Mouse (Mus musculus) megakaryocyte, embryonic 14.5 days (primary cell): ENCODE data around the gene Slc4a11.

Experiments
- FLI1 ChIP-seq: IDR thresholded peaks from 2 replicates; pipeline ENCODE4 v1.6.1; 2012; ENCODE audit warnings: low read length, inconsistent platforms, mixed read lengths
- GATA1 ChIP-seq: IDR thresholded peaks from 3 replicates; pipeline ENCODE4 v1.6.1; 2012; ENCODE audit warnings: mixed read lengths, low read length, inconsistent platforms, borderline replicate concordance

DNA sequence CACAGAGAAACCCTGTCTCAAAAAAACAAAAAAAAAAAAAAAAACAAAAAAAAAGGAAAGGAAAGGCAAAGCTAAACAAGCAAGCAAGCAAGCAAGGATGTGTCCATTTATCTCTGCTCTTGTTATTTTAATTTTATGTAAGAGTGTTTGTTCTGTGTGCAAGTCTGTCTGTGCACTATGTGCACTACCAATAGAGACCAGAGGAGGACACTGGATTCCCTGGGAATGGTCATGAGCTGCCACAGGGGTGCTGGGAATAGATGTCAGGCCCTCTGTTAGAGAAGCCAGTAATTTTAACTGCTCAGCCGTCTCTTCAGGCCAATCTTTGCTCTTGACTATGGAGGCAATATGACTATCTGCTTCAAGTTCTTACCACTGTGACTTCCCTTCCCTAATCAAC, 46.3 kb upstream of the Slc4a11 start:
- no peak for TF ChIP-seq FLI1
- no peak for TF ChIP-seq GATA1
